Mouse (Mus musculus) midbrain, embryonic 13.5 days (tissue): ENCODE data around the gene Ankrd28. TPM values are rescaled to one million over a fixed set of nuclear protein-coding genes. Genes with fewer than 3 reads are reported as not detected.

ENCODE experiments used
- ATAC-seq: fragments of 200-750 bp; cut with Nextera tagmentation; 2 replicates; pipeline ENCODE4 v1.8.0; 2017; ENCODE audit warnings: mild to moderate bottlenecking, moderate TSS enrichment, moderate library complexity
- H3K27ac ChIP-seq: fragments of 300-500 bp; sonication (generic); 2 replicates; pipeline ENCODE4 v1.5.1; 2015; ENCODE audit warnings: inconsistent platforms, mild to moderate bottlenecking, moderate library complexity
- H3K27me3 ChIP-seq: fragments of 300-500 bp; sonication (generic); 2 replicates; pipeline ENCODE4 v1.6.1; 2015; ENCODE audit warnings: mild to moderate bottlenecking, inconsistent platforms
- H3K36me3 ChIP-seq: fragments of 300-500 bp; sonication (generic); 2 replicates; pipeline ENCODE4 v1.6.1; 2015; ENCODE audit warnings: mild to moderate bottlenecking, inconsistent platforms
- H3K4me1 ChIP-seq: fragments of 300-500 bp; sonication (generic); replicated peaks from 2 replicates; pipeline ENCODE4 v1.6.1; 2015; ENCODE audit warnings: inconsistent platforms
- H3K4me2 ChIP-seq: fragments of 300-500 bp; sonication (generic); replicated peaks from 2 replicates; pipeline ENCODE4 v1.6.1; 2015; ENCODE audit warnings: moderate library complexity, mild to moderate bottlenecking, inconsistent platforms
- H3K4me3 ChIP-seq: fragments of 300-500 bp; sonication (generic); replicated peaks from 2 replicates; pipeline ENCODE4 v1.5.1; 2015; ENCODE audit warnings: mild to moderate bottlenecking, inconsistent platforms
- H3K9ac ChIP-seq: fragments of 300-500 bp; sonication (generic); replicated peaks from 2 replicates; pipeline ENCODE4 v1.6.1; 2015; ENCODE audit warnings: mild to moderate bottlenecking, inconsistent platforms
- H3K9me3 ChIP-seq: fragments of 300-500 bp; sonication (generic); 2 replicates; pipeline ENCODE4 v1.6.1; 2016; ENCODE audit warnings: mild to moderate bottlenecking, inconsistent platforms
- WGBS: fragments of 180-500 bp; shearing (Covaris S2); methylation state at CpG from one replicate; pipeline ENCODE4 v1.1.7; 2015; 5-methylcytosine and 5-hydroxymethylcytosine counted together
- polyA plus RNA-seq: library from polyadenylated mRNA; unstranded; fragments of >200 nt; fragmentation: Nextera tagmentation; extraction: Ambion mirVana; gene quantifications from 2 replicates; pipeline ENCODE4 v1.2.1, GENCODE M21; 2015

The Ankrd28 gene
- polyA plus RNA-seq, 1 experiment from 2014 or later, result 11.1 TPM

DNA sequence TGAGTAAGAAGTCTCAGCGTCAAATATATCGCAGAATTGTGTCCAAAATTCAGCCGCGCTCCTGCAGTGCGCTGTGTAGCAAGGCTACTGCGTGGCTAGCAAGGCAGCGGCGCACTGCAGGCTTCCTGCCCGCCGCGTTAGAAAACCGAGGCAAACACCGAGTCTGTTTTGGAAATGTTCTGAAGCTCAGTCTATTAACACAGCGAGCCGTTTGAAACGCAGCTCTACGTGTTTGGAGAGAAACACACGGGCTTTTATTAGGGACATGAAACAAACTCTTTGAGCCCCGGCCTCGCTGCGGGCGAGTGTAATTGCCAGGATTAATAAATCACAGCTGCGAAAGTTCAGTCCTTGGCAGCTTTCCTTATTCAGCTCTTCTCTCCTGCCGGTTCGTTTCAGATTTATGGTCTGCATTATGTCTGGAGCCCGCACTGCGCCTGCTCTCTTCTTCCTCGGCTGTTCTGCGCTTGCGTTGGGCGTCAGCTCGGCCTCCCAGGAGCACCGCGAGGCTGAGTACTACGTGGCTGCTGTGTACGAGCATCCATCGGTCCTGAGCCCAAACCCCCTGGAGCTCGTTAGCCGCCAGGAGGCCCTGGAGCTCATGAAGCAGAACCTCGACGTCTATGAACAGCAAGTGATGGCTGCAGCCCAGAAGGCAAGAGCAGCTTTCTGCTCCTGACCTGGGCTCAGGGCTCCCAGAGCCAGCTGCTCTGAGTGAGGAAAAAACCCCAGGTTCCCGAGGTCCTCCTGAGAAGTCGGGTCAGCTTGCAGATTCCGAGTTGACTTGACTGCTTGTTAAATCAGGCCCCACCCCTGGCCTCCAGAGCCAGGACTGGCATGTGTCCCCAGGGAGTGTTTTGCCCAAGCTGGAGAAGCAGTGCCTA, 168.5 kb downstream of the Ankrd28 start:
- H3K27me3 ChIP-seq, result no peaks in the 10 kb centered on the region
- WGBS, result 10% methylated on average over 44 of the region's 44 CpGs
- H3K4me1 ChIP-seq, result peaks cover 45% of the 10 kb centered on the region
- peak overlapping the region; percentile 41 for H3K4me3 ChIP-seq
- H3K36me3 ChIP-seq, result peaks cover 4% of the 10 kb centered on the region; the same call in 1 of the 2 replicates
- H3K9ac ChIP-seq, result peak overlapping the region; percentile 69
- H3K4me2 ChIP-seq, result peak overlapping the region; percentile 61
- ATAC-seq, result peak; percentile 94
- no peaks in the 10 kb centered on the region for H3K9me3 ChIP-seq
- peak overlapping the region; percentile 98 for H3K27ac ChIP-seq

DNA sequence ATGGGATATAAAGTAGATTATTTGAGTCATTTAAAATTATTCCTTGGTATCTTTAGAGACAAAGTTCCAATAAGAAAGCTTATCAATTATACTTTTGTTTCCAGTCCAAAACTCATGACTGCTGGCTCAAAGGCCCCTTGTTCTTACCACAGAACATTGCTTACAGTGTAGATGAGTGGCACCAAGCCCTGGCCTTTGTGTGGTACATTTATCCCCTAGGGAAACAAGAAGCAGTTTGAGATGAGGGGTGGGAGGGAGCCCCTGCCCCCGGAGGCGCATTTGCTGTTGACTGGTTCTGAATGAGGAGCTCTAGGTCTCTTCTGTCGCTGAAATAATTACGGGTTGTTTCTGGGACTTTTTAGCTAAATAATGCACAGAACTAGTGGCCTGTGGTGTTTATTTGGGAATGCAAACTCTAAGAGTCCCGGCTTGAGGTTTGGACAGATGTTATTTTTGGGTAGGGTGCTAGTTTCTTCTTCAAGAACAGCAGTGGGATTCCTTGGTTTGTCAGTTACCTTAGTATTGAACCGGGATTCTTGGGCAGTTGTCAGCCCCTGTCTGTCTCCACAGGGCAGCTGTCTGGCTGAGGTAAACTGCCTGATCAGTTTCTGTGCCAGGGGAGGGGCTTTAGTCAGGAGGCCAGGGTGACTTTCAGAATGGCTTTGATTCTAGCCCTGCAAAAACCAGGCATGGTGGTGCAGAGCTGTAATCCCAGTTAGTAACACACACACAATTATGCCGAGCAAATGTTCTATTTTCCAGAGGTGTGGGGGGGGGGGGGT, 169.9 kb downstream of the Ankrd28 start:
- no peak overlapping the region for H3K4me2 ChIP-seq
- no peak overlapping the region for H3K9ac ChIP-seq
- H3K36me3 ChIP-seq, result no peaks in the 10 kb centered on the region
- no peak for ATAC-seq
- no peak overlapping the region for H3K4me3 ChIP-seq
- no peaks in the 10 kb centered on the region for H3K9me3 ChIP-seq
- peak overlapping the region; percentile 98; the same call in 1 of the 2 replicates for H3K27ac ChIP-seq
- 70% methylated on average over 7 of the region's 7 CpGs for WGBS
- H3K27me3 ChIP-seq, result no peaks in the 10 kb centered on the region
- peaks cover 45% of the 10 kb centered on the region for H3K4me1 ChIP-seq

DNA sequence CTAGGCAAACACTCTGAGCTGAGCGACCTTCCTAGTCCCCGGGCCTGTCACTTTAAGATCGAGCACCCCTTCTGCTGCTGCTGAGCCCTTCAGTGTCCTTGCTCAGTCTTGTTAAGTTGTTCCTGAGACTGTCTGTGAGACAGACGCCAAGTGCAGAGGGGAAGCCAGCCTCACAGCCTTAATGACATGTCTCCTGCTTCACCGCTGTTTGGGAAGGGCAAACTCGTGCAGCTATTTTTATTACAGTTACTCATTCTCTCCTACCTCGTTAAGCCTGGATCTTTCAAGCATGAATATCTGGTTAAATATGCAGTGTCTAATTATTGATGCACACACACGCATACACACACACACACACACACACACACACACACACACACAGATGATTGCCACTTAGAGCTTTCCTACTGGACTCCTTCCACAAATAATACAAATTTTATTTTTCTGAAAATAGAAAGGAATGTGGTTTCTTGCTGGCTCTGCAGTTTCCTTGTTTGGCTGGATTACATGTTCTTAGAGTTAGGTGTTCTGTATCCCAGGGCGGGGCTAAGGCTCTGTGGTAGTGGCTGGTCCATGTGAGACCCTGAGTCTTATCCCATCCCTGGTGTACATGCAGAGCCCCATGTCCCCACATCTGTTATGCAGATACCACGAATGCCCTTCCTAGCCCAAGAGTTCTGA, 170.8 kb downstream of the Ankrd28 start:
- WGBS, result 77% methylated on average over 10 of the region's 10 CpGs
- peaks cover 40% of the 10 kb centered on the region for H3K4me1 ChIP-seq
- H3K4me2 ChIP-seq, result no peak overlapping the region
- no peaks in the 10 kb centered on the region for H3K9me3 ChIP-seq
- H3K27me3 ChIP-seq, result no peaks in the 10 kb centered on the region
- H3K27ac ChIP-seq, result peak overlapping the region; percentile 47; the same call in 1 of the 2 replicates
- H3K9ac ChIP-seq, result no peak overlapping the region
- H3K36me3 ChIP-seq, result no peaks in the 10 kb centered on the region
- no peak for ATAC-seq
- H3K4me3 ChIP-seq, result no peak overlapping the region

DNA sequence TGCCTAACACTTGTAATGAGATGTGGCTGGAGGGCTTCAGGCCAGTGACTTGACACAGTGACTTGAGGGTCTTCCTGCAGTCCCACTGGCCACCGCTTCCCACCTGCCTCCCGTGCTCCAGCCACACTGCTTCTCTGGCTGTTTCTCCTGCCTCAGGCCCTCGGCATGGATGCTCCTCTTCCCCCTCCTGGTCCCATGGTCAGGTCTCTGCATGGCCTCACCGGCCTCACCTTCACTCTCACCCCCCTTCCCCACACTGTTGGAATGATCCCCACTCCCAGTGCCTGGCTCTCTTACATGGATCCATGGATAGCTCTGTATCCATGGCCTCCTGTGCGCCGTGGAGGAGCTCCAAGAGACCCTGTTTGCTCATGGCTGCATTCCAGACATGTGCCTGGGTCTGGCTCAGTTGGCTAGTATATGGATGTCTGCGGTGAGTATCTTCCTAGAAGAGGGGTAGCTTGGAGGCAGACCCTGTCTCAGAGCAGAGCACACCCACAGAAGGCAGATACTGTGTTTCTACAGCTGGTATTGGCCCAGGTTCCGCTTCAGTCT, 172.2 kb downstream of the Ankrd28 start:
- peaks cover 26% of the 10 kb centered on the region for H3K4me1 ChIP-seq
- WGBS, result 94% methylated on average over 8 of the region's 8 CpGs
- H3K27me3 ChIP-seq, result no peaks in the 10 kb centered on the region
- ATAC-seq, result no peak
- H3K4me2 ChIP-seq, result no peak overlapping the region
- no peaks in the 10 kb centered on the region for H3K9me3 ChIP-seq
- no peak overlapping the region for H3K4me3 ChIP-seq
- H3K36me3 ChIP-seq, result no peaks in the 10 kb centered on the region
- H3K9ac ChIP-seq, result no peak overlapping the region
- H3K27ac ChIP-seq, result no peak overlapping the region

DNA sequence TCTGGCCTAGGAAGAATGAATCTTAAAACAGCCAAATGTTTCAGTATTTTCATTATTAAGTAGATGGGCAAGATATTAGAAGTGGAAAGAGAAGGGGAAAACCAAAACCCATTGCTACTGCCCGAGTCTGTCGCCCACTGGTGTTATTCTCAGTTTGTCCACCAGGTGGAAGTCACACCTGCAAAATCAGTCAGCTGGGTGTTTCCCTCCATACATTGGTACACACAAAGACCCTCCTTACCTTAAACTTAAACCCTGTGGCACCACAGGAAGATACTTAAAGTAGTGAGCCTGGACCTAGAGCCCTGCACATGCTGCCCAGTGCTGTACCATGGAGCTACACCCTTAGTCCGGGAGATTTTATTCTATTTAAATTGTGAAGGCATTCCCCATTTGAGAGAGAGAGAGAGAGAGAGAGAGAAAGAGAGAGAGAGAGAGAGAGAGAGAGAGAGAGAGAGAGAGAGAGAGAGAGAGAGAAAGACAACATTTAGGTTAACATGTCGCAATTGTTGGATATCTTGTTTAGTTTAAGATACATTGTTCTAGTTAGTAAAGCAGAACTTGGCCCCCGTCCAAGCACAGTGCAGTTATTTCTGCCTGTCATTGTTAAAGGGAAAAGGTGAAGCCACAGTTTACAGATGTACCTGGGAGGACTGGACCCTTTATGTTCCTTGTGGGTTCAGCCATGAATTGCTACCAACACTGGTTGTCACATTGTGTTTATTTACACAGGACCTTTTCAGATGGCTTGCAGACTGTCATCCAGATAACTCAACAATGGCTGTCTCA, 173.4 kb downstream of the Ankrd28 start:
- 45% methylated on average over 5 of the region's 5 CpGs for WGBS
- H3K4me2 ChIP-seq, result no peak overlapping the region
- no peak overlapping the region for H3K4me3 ChIP-seq
- ATAC-seq, result peak; percentile 40; the same call in 1 of the 2 replicates
- no peak overlapping the region for H3K9ac ChIP-seq
- no peaks in the 10 kb centered on the region for H3K9me3 ChIP-seq
- H3K27ac ChIP-seq, result no peak overlapping the region
- no peaks in the 10 kb centered on the region for H3K36me3 ChIP-seq
- H3K4me1 ChIP-seq, result peaks cover 15% of the 10 kb centered on the region
- no peaks in the 10 kb centered on the region for H3K27me3 ChIP-seq

DNA sequence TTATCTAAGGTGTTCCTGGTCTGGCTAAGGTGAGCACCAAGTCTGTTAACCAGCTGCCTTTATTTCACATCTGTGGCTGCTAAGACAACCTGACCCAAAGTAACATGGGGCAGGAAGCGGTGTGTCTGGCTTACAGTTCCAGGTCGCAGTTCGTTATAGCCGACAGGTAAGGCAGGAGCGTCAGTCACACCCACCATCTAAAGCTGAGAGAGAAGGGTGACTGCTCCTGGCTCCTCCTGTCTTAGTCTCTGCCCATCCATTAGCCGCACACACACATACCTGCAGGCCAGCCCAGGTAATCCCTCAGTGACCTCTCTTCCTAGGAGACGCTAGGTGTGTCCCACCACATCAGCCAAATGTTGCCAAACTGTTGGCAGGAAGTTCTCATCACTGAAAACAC, 174.1 kb downstream of the Ankrd28 start:
- no peak overlapping the region for H3K27ac ChIP-seq
- H3K36me3 ChIP-seq, result no peaks in the 10 kb centered on the region
- H3K4me2 ChIP-seq, result no peak overlapping the region
- H3K27me3 ChIP-seq, result no peaks in the 10 kb centered on the region
- 84% methylated on average over 7 of the region's 7 CpGs for WGBS
- H3K9me3 ChIP-seq, result no peaks in the 10 kb centered on the region
- peaks cover 14% of the 10 kb centered on the region for H3K4me1 ChIP-seq
- no peak for ATAC-seq
- H3K9ac ChIP-seq, result no peak overlapping the region
- H3K4me3 ChIP-seq, result no peak overlapping the region

DNA sequence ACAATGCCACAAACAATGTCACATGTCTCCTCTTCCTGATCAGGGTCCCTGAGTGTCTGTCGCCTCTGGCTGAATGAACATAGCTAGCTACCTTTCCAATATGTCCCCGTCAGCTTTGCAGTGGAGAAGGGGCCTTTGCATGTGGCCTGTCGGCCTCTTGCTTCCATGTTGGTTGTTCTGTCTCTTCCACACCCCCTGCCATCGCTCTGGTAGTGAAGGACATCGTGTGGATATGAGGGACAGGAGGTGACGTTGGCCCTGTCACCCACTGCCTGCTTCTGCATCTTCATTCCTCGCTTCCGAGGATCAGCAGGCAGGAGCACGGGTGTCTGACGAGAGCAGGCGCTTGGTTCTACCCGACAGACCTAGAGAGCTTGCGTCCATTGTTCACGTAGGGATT, 175.0 kb downstream of the Ankrd28 start:
- H3K9ac ChIP-seq, result peak overlapping the region; percentile 37; the same call in 1 of the 2 replicates
- H3K4me2 ChIP-seq, result no peak overlapping the region
- no peaks in the 10 kb centered on the region for H3K36me3 ChIP-seq
- H3K9me3 ChIP-seq, result no peaks in the 10 kb centered on the region
- no peak for ATAC-seq
- 74% methylated on average over 14 of the region's 14 CpGs for WGBS
- H3K27ac ChIP-seq, result no peak overlapping the region
- H3K4me3 ChIP-seq, result no peak overlapping the region
- no peaks in the 10 kb centered on the region for H3K27me3 ChIP-seq
- H3K4me1 ChIP-seq, result peaks cover 9% of the 10 kb centered on the region

DNA sequence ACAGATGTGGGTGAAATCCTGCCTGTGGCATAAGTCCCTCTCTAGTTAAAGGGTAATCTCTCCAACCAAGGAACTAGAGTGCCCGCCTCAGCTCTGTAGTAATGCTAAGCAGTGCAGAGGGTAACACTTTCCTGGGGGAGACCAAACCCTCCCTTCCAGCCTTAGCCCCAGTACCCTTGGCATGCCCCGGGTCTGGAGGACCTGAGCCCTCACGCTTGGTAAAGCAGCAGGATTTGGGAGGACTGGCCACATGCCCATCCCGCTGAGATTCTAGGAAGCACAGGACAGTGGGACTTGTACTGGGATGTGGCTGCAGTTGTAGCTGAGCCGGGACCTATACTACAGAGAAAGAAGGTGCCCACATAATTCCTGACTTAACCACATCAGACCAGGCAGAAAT, 175.6 kb downstream of the Ankrd28 start:
- H3K4me2 ChIP-seq, result no peak overlapping the region
- 0 out of 2 replicates have a peak, but pooled peaks cover 7% of the 10 kb centered on the region for H3K4me1 ChIP-seq
- 87% methylated on average over 5 of the region's 5 CpGs for WGBS
- H3K27ac ChIP-seq, result no peak overlapping the region
- H3K36me3 ChIP-seq, result no peaks in the 10 kb centered on the region
- H3K9me3 ChIP-seq, result no peaks in the 10 kb centered on the region
- no peak overlapping the region for H3K9ac ChIP-seq
- no peak for ATAC-seq
- no peaks in the 10 kb centered on the region for H3K27me3 ChIP-seq
- no peak overlapping the region for H3K4me3 ChIP-seq

DNA sequence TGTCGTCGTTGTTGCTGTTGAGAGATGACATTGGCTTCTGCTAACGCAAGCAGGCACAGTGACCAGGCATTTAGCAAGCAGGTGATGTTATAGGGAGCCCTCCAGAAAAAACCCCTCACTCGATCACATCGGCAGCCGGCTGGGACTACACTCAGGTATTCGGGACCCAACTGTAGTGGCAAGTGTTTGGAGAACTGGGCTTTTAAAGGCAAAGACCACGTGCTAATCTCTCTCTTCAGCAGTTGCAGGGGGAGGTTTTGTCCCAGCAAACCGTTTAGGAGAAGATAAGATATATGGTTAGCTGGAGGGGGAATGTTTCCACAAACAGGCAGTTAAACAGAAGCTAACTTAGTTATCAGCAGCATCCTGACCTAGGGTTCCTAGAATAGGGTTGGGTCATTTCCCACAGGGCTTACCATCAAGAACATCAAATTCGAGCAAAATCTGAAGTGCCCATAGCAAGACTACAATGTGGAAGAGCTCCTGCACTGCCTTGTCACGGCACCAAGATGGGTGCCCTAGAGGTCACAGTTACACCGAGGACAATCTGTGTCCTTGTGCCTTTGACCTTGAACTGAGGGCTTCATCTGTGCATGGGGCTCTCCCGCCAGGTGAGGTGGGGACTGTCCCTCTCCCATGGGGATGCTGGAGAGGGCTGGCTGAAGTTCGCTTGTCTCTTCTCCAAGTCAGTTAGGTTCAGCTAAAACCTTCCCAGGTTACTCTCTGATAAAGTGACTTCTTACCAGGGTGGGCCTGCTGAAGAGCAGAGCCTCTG, 177.2 kb downstream of the Ankrd28 start:
- WGBS, result 83% methylated on average over 14 of the region's 14 CpGs

DNA sequence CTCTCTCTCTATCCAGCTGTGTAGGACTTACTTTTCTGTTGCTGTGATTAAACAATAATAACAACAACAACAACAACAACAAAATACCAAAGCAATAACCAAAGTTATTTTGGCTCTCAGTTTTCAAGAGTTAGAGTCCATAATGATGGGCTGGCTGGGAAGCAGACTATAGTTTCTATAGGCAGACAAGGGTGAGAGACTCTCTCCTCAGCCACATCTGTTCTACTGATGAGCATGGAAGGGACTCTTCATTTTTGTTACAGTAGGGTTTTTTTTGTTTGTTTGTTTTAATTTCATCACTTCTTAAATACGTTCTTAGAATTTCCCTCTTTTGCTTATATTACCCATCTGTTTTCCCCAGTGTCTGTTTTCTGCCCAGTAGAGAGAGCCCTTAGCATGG, 177.8 kb downstream of the Ankrd28 start:
- Histone ChIP-seq H3K4me1 (0 out of 2 replicates have a peak, but pooled peaks cover 4% of the 10 kb centered on the region), H3K27ac (no peak overlapping the region), H3K4me2 (no peak overlapping the region), H3K36me3 (no peaks in the 10 kb centered on the region), H3K27me3 (no peaks in the 10 kb centered on the region), H3K9me3 (no peaks in the 10 kb centered on the region), H3K9ac (no peak overlapping the region), H3K4me3 (no peak overlapping the region)
- no peak for ATAC-seq
- WGBS, result 97% methylated on average over 1 of the region's 1 CpGs

More for the DNA sequence above, 177.2 kb downstream of the Ankrd28 start:
- H3K27ac ChIP-seq, result no peak overlapping the region
- no peak overlapping the region for H3K9ac ChIP-seq
- no peak overlapping the region for H3K4me2 ChIP-seq
- ATAC-seq, result no peak
- 0 out of 2 replicates have a peak, but pooled peaks cover 7% of the 10 kb centered on the region for H3K4me1 ChIP-seq
- no peaks in the 10 kb centered on the region for H3K36me3 ChIP-seq
- no peak overlapping the region for H3K4me3 ChIP-seq
- no peaks in the 10 kb centered on the region for H3K9me3 ChIP-seq
- H3K27me3 ChIP-seq, result no peaks in the 10 kb centered on the region
